8 mouse cellular contexts compared by ENCODE assay signal in genomic region chr2:90579728-90580235, GRCm38 (mm10). TPM values are rescaled to one million over a fixed set of nuclear protein-coding genes. Genes with fewer than 3 reads are reported as not detected.
DNase-seq lines count a peak whose midpoint lies in the region; ATAC-seq lines count a peak whose summit lies in the region.

No protein-coding gene starts in this region.

- peak; percentile 59 for ATAC-seq in forebrain, embryonic 14.5 days
- peak; percentile 70 for ATAC-seq in hindbrain, embryonic 13.5 days (ENCODE audit: low FRiP score)
- ATAC-seq in limb, embryonic 13.5 days (ENCODE audit: low FRiP score, low read depth) = peak; percentile 33
- ATAC-seq in midbrain, embryonic 12.5 days (ENCODE audit: low FRiP score, low read depth) = peak; percentile 59
- peak; percentile 51; the same call in 1 of the 2 replicates for ATAC-seq in stomach, embryonic 15.5 days (ENCODE audit: insufficient read depth, low FRiP score, low read depth)

- H3K9ac ChIP-seq in forebrain, embryonic 14.5 days (ENCODE audit: low read length) = peak overlapping the region; percentile 88
- H3K9ac ChIP-seq in hindbrain, embryonic 13.5 days = peak overlapping the region; percentile 96
- peak overlapping the region; percentile 76 for H3K9ac ChIP-seq in limb, embryonic 13.5 days
- peak overlapping the region; percentile 90 for H3K9ac ChIP-seq in midbrain, embryonic 12.5 days (replicated peaks)
- H3K9ac ChIP-seq in stomach, embryonic 15.5 days = peak overlapping the region; percentile 87

- peak overlapping the region; percentile 80 for H3K27ac ChIP-seq in forebrain, embryonic 14.5 days (ENCODE audit: low read depth, low read length)
- H3K27ac ChIP-seq in hindbrain, embryonic 13.5 days = peak overlapping the region; percentile 94
- peak overlapping the region; percentile 55; the same call in 1 of the 2 replicates for H3K27ac ChIP-seq in limb, embryonic 13.5 days
- peak overlapping the region; percentile 89 for H3K27ac ChIP-seq in midbrain, embryonic 12.5 days (replicated peaks)
- peak overlapping the region; percentile 91 for H3K27ac ChIP-seq in stomach, embryonic 15.5 days

- H3K4me2 ChIP-seq in forebrain, embryonic 14.5 days (ENCODE audit: low read length) = peak overlapping the region; percentile 97
- H3K4me2 ChIP-seq in hindbrain, embryonic 13.5 days = peak overlapping the region; percentile 87
- peak overlapping the region; percentile 99 for H3K4me2 ChIP-seq in limb, embryonic 13.5 days (replicated peaks)
- peak overlapping the region; percentile 93 for H3K4me2 ChIP-seq in midbrain, embryonic 12.5 days (replicated peaks)
- H3K4me2 ChIP-seq in stomach, embryonic 15.5 days = peak overlapping the region; percentile 90

- H3K4me3 ChIP-seq in forebrain, embryonic 14.5 days (ENCODE audit: low read depth, low read length) = peak overlapping the region; percentile 81
- peak overlapping the region; percentile 92 for H3K4me3 ChIP-seq in hindbrain, embryonic 13.5 days
- H3K4me3 ChIP-seq in limb, embryonic 13.5 days = peak overlapping the region; percentile 76
- H3K4me3 ChIP-seq in midbrain, embryonic 12.5 days = peak overlapping the region; percentile 86
- peak overlapping the region; percentile 89 for H3K4me3 ChIP-seq in stomach, embryonic 15.5 days (replicated peaks)

- H3K9me3 ChIP-seq in forebrain, embryonic 14.5 days (replicated peaks; ENCODE audit: control insufficient read depth, low read length) = no peaks in the 10 kb centered on the region
- H3K9me3 ChIP-seq in hindbrain, embryonic 13.5 days = no peaks in the 10 kb centered on the region
- H3K9me3 ChIP-seq in limb, embryonic 13.5 days = no peaks in the 10 kb centered on the region
- no peaks in the 10 kb centered on the region for H3K9me3 ChIP-seq in midbrain, embryonic 12.5 days
- no peaks in the 10 kb centered on the region for H3K9me3 ChIP-seq in stomach, embryonic 15.5 days

- WGBS in forebrain, embryonic 14.5 days = under 1% methylated on average over 40 of the region's 44 CpGs
- WGBS in hindbrain, embryonic 13.5 days = under 1% methylated on average over 37 of the region's 44 CpGs
- under 1% methylated on average over 42 of the region's 44 CpGs for WGBS in limb, embryonic 13.5 days
- under 1% methylated on average over 44 of the region's 44 CpGs for WGBS in midbrain, embryonic 12.5 days
- under 1% methylated on average over 44 of the region's 44 CpGs for WGBS in stomach, embryonic 15.5 days

- intact Hi-C loops in left cerebral cortex, postnatal 14 days (cut with DNase I) = loop anchor here (2.0 to 5.0 kb wide), 4 partner anchors 38 to 105 kb away; partner anchors contain the start of gene Nup160

- H3K36me3 ChIP-seq in forebrain, embryonic 14.5 days (ENCODE audit: control insufficient read depth, insufficient read depth, low read length) = no peaks in the 10 kb centered on the region
- H3K36me3 ChIP-seq in hindbrain, embryonic 13.5 days = no peaks in the 10 kb centered on the region
- H3K36me3 ChIP-seq in limb, embryonic 13.5 days = no peaks in the 10 kb centered on the region
- H3K36me3 ChIP-seq in midbrain, embryonic 12.5 days = no peaks in the 10 kb centered on the region
- H3K36me3 ChIP-seq in stomach, embryonic 15.5 days = no peaks in the 10 kb centered on the region

- peak; percentile 38 to 63 for DNase-seq in left cerebral cortex, adult 18-20 months (ENCODE audit: low spot score in 2 of 2)
- no peak for DNase-seq in left cerebral cortex, postnatal 14 days (ENCODE audit: low spot score in 2 of 2)
- peak; percentile 79 for DNase-seq in cerebellum, adult 11-12 months
- DNase-seq in forebrain, embryonic 14.5 days (ENCODE audit: low spot score) = peak; percentile 42

- H3K27me3 ChIP-seq in forebrain, embryonic 14.5 days (replicated peaks; ENCODE audit: control insufficient read depth, insufficient read depth, low read length) = no peaks in the 10 kb centered on the region
- no peaks in the 10 kb centered on the region for H3K27me3 ChIP-seq in hindbrain, embryonic 13.5 days
- H3K27me3 ChIP-seq in limb, embryonic 13.5 days = peaks cover 43% of the 10 kb centered on the region
- H3K27me3 ChIP-seq in midbrain, embryonic 12.5 days = peaks cover 4% of the 10 kb centered on the region
- no peaks in the 10 kb centered on the region for H3K27me3 ChIP-seq in stomach, embryonic 15.5 days (replicated peaks)

- peaks cover 7% of the 10 kb centered on the region for H3K4me1 ChIP-seq in forebrain, embryonic 14.5 days (ENCODE audit: control insufficient read depth, insufficient read depth, low read length)
- peaks cover 25% of the 10 kb centered on the region for H3K4me1 ChIP-seq in hindbrain, embryonic 13.5 days (replicated peaks)
- peaks cover 20% of the 10 kb centered on the region for H3K4me1 ChIP-seq in limb, embryonic 13.5 days
- peaks cover 16% of the 10 kb centered on the region for H3K4me1 ChIP-seq in midbrain, embryonic 12.5 days
- H3K4me1 ChIP-seq in stomach, embryonic 15.5 days = peaks cover 17% of the 10 kb centered on the region

RNA-seq across cellular contexts. Expression of gene Ptprj, which starts 0.7 kb away (rescaled TPM):
- 100 to 1,000 TPM in 1 of 2 experiments, 10 to 100 TPM in 1; 99.3 to 104 TPM for total RNA-seq in left cerebral cortex, adult 18-20 months (2021)
- total RNA-seq in left cerebral cortex, postnatal 14 days (2021) = 100 to 1,000 TPM in 1 of 2 experiments, 10 to 100 TPM in 1; 91.2 to 111 TPM
- 3.5 and 4.1 TPM in 2 replicates for polyA plus RNA-seq in forebrain, embryonic 14.5 days (2014; fragmentation: Nextera tagmentation; extraction: Ambion mirVana)
- polyA plus RNA-seq in hindbrain, embryonic 13.5 days (2015; fragmentation: Nextera tagmentation; extraction: Ambion mirVana) = 3.8 and 4.3 TPM in 2 replicates
- polyA plus RNA-seq in limb, embryonic 13.5 days (2015; fragmentation: Nextera tagmentation; extraction: Ambion mirVana) = 1.3 and 1.6 TPM in 2 replicates
- 2.5 and 3.0 TPM in 2 replicates for polyA plus RNA-seq in midbrain, embryonic 12.5 days (2016; fragmentation: Nextera tagmentation; extraction: Ambion mirVana)
- 4.9 and 5.4 TPM in 2 replicates for polyA plus RNA-seq in stomach, embryonic 15.5 days (2015; fragmentation: Nextera tagmentation; extraction: Ambion mirVana)

Comparison
In these comparisons a context has a peak if more than half of its experiments do, and no peak if none do; other contexts are left out.
1. DNase-seq: peak in left cerebral cortex, adult 18-20 months (2 of 2), cerebellum, adult 11-12 months (single experiment) and forebrain, embryonic 14.5 days (single experiment); none in left cerebral cortex, postnatal 14 days (0 of 2).
2. Peak in every context shown above with its lines, with median percentiles within 50 percentile points of each other: ATAC-seq, H3K27ac ChIP-seq, H3K4me2 ChIP-seq, H3K4me3 ChIP-seq and H3K9ac ChIP-seq.